Mouse (Mus musculus): ENCODE data around the gene Vstm2l.

Vstm2l gene

GRCm38 (mm10) chr2:157914105-157914764 lies at the start of gene Vstm2l:
Gene Vstm2l (plus strand): TSS chr2:157914653.
- peak; percentile 29 for DNase-seq

- DNase-seq = no peak
These were observed 47.3 kb upstream of the Vstm2l start for GRCm38 (mm10) chr2:157867126-157867525.

- no peak for DNase-seq
These were observed 44.2 kb upstream of the Vstm2l start for GRCm38 (mm10) chr2:157870247-157870646.

- peak; percentile 16 for DNase-seq
These were observed 41.2 kb upstream of the Vstm2l start for GRCm38 (mm10) chr2:157873223-157873622.

GRCm38 (mm10) chr2:157873691-157874090 lies 40.8 kb upstream of the Vstm2l start:
- no peak for DNase-seq

GRCm38 (mm10) chr2:157875111-157875510 lies 39.3 kb upstream of the Vstm2l start:
- DNase-seq = no peak

- DNase-seq = no peak
These were observed 37.1 kb upstream of the Vstm2l start for GRCm38 (mm10) chr2:157877394-157877793.

GRCm38 (mm10) chr2:157877967-157878366 lies 36.5 kb upstream of the Vstm2l start:
- DNase-seq = no peak

GRCm38 (mm10) chr2:157881939-157882338 lies 32.5 kb upstream of the Vstm2l start:
- no peak for DNase-seq

- DNase-seq = no peak
These were observed 27.0 kb upstream of the Vstm2l start for GRCm38 (mm10) chr2:157887275-157888025.

GRCm38 (mm10) chr2:157891166-157891565 lies 23.3 kb upstream of the Vstm2l start:
- no peak for DNase-seq

GRCm38 (mm10) chr2:157897131-157897530 lies 17.3 kb upstream of the Vstm2l start:
- DNase-seq = no peak

- DNase-seq = peak; percentile 10
These were observed 1.2 kb upstream of the Vstm2l start for GRCm38 (mm10) chr2:157913204-157913636.

GRCm38 (mm10) chr2:157913705-157914104 lies 748 bp upstream of the Vstm2l start:
- peak; percentile 26 for DNase-seq

GRCm38 (mm10) chr2:157914889-157915517 lies 550 bp downstream of the Vstm2l start:
- no peak for DNase-seq

GRCm38 (mm10) chr2:157918529-157918928 lies 4.1 kb downstream of the Vstm2l start:
- no peak for DNase-seq

GRCm38 (mm10) chr2:157921551-157921950 lies 7.1 kb downstream of the Vstm2l start:
- DNase-seq = no peak

GRCm38 (mm10) chr2:157923406-157923805 lies 9.0 kb downstream of the Vstm2l start:
- no peak for DNase-seq

- no peak for DNase-seq
These were observed 10.1 kb downstream of the Vstm2l start for GRCm38 (mm10) chr2:157924504-157924903.

- no peak for DNase-seq
These were observed 12.0 kb downstream of the Vstm2l start for GRCm38 (mm10) chr2:157926502-157926901.

GRCm38 (mm10) chr2:157926927-157927326 lies 12.5 kb downstream of the Vstm2l start:
- DNase-seq = no peak

GRCm38 (mm10) chr2:157927397-157927796 lies 12.9 kb downstream of the Vstm2l start:
- DNase-seq = no peak

- no peak for DNase-seq
These were observed 13.4 kb downstream of the Vstm2l start for GRCm38 (mm10) chr2:157927815-157928214.

- no peak for DNase-seq
These were observed 18.2 kb downstream of the Vstm2l start for GRCm38 (mm10) chr2:157932655-157933054.
